Comparison of ENCODE assay signal across 10 mouse cellular contexts in genomic region chr10:122748361-122748951, GRCm38 (mm10).
DNase-seq lines count a peak whose midpoint lies in the region; ATAC-seq and TF ChIP-seq lines count a peak whose summit lies in the region.
"Had no signal": no experiment of that assay in that cellular context is flagged by ENCODE, and none has a peak within 500 bp of the region (broad histone marks: within the 10 kb centered on the region; RNA-seq: fewer than 3 reads in every experiment).

No protein-coding gene starts in this region.

- intact Hi-C loops in gastrocnemius, adult 2 months (cut with DNase I): no loop called here

- no peak for DNase-seq in frontal cortex, postnatal 10 days (ENCODE audit: low spot score in 2 of 2)
- no peak for DNase-seq in midbrain, embryonic 11.5 days (ENCODE audit: low spot score, missing footprints)
- DNase-seq in midbrain, embryonic 10.5 days (ENCODE audit: low spot score): no peak
- peak; percentile 88 for DNase-seq in cerebellum, adult 9-10 months
- peak; percentile 21 for DNase-seq in retina, postnatal 7 days (ENCODE audit: low read depth, low spot score)
- no peak for DNase-seq in gastrocnemius, adult 2 months
- DNase-seq in gastrocnemius, adult 18-20 months (ENCODE audit: low spot score): no peak
- DNase-seq: liver, postnatal 0 days; spleen, adult 18-20 months had no signal

- no peak overlapping the region for H3K9ac ChIP-seq in midbrain, embryonic 11.5 days (ENCODE audit: low read length)
- H3K9ac ChIP-seq: liver, postnatal 0 days had no signal

- H3K4me3 ChIP-seq in midbrain, embryonic 11.5 days (ENCODE audit: low read depth, low read length): no peak overlapping the region
- no peak overlapping the region for H3K4me3 ChIP-seq in midbrain, embryonic 10.5 days
- no peak overlapping the region for H3K4me3 ChIP-seq in gastrocnemius, adult 2 months

- H3K27me3 ChIP-seq in midbrain, embryonic 11.5 days (ENCODE audit: control insufficient read depth, insufficient read depth, low read length): no peaks in the 10 kb centered on the region
- H3K27me3 ChIP-seq in midbrain, embryonic 10.5 days (ENCODE audit: low read depth, poor library complexity, severe bottlenecking): no peaks in the 10 kb centered on the region

- H3K4me1 ChIP-seq in midbrain, embryonic 11.5 days (ENCODE audit: control insufficient read depth, insufficient read depth, low read length): peaks cover 3% of the 10 kb centered on the region; the same call in 1 of the 2 replicates
- peaks cover 10% of the 10 kb centered on the region for H3K4me1 ChIP-seq in midbrain, embryonic 10.5 days

- 87% methylated on average over 4 of the region's 4 CpGs for WGBS in midbrain, embryonic 11.5 days
- WGBS in midbrain, embryonic 10.5 days: 82% methylated on average over 4 of the region's 4 CpGs

- no peak overlapping the region for H3K4me2 ChIP-seq in midbrain, embryonic 11.5 days

- no peak for TF ChIP-seq CTCF in gastrocnemius, adult 2 months (IDR thresholded peaks at IDR 0.05)

- H3K9me3 ChIP-seq in midbrain, embryonic 11.5 days (ENCODE audit: control insufficient read depth, low read length): no peaks in the 10 kb centered on the region
- no peaks in the 10 kb centered on the region for H3K9me3 ChIP-seq in midbrain, embryonic 10.5 days (replicated peaks)

- ATAC-seq in frontal cortex, adult (ENCODE audit: low TSS enrichment): 0 out of 2 replicates have a peak, but pooled peaks have one; percentile 39
- ATAC-seq in midbrain, embryonic 11.5 days (ENCODE audit: low FRiP score): 0 out of 2 replicates have a peak, but pooled peaks have one; percentile 17
- ATAC-seq: liver, postnatal 0 days had no signal

- no peaks in the 10 kb centered on the region for H3K36me3 ChIP-seq in midbrain, embryonic 11.5 days (ENCODE audit: control insufficient read depth, insufficient read depth, low read length)
- H3K36me3 ChIP-seq in midbrain, embryonic 10.5 days: no peaks in the 10 kb centered on the region

- no peak overlapping the region for H3K27ac ChIP-seq in midbrain, embryonic 11.5 days (ENCODE audit: low read depth, low read length)
- H3K27ac ChIP-seq in midbrain, embryonic 10.5 days (replicated peaks): no peak overlapping the region
- H3K27ac ChIP-seq in gastrocnemius, adult 2 months: no peak overlapping the region

Comparison
In these comparisons a context has a peak if more than half of its experiments do, and no peak if none do; other contexts are left out.
1. DNase-seq: peak in cerebellum, adult 9-10 months (single experiment) and retina, postnatal 7 days (single experiment); none in frontal cortex, postnatal 10 days (0 of 2), midbrain, embryonic 11.5 days (single experiment), midbrain, embryonic 10.5 days (single experiment), gastrocnemius, adult 2 months (single experiment) and gastrocnemius, adult 18-20 months (single experiment).